Mouse (Mus musculus) liver, postnatal 0 days (tissue): ENCODE measurements around the gene Hnrnph1.

Experiments
- CTCF ChIP-seq: sonication (generic); IDR thresholded peaks from 2 replicates; pipeline ENCODE4 v1.5.1; 2016; ENCODE audit warnings: antibody characterized with exemption, low read depth
- EP300 ChIP-seq: IDR thresholded peaks from 2 replicates; pipeline ENCODE4 v1.6.1; 2016; ENCODE audit warnings: antibody characterized with exemption, low read depth, mild to moderate bottlenecking

DNA sequence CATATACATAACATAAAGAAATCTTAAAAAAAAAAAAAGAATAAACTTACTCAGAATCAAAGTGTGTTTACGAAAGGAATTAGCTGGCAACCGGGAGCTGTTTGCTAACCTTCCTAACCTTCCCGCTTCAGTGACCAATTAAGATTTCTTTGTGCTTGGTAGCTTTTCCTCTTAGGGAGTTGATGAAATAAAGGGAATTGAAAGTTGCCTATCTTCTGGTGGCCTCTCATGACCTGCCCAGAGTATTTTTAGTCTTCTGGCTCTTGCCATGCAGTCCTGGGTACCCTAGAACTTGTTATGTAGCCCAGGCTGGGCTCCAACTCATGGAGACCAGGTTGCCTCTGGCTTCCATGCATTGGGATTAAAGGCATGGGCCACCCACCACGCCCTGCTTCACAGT lies 31.3 kb upstream of the Hnrnph1 start:
- TF ChIP-seq CTCF (no peak), EP300 (no peak)
